Mouse (Mus musculus) cerebellum, adult 9-11 months (tissue): ENCODE measurements around the gene Oas1f.
"Not testable (repeated sequence)": the region's sequence is repeated elsewhere in the genome, so short reads cannot be mapped to it uniquely, and the experiment has no call there.

Source experiments
- DNase-seq: peaks from one replicate; pipeline ENCODE4 v3.0.0; 2022

Oas1f gene

GRCm38 (mm10) chr5:120847067-120847466 is at the start of gene Oas1f:
Gene Oas1f (plus strand): TSS chr5:120847367.
- DNase-seq = no peak

- DNase-seq = not testable (repeated sequence)
These were observed 49.0 kb upstream of the Oas1f start for GRCm38 (mm10) chr5:120798147-120798546.

GRCm38 (mm10) chr5:120798943-120799342 is 48.2 kb upstream of the Oas1f start:
- DNase-seq = not testable (repeated sequence)

- no peak for DNase-seq
These were observed 43.6 kb upstream of the Oas1f start for GRCm38 (mm10) chr5:120803596-120803995.

GRCm38 (mm10) chr5:120806458-120806857 is 40.7 kb upstream of the Oas1f start:
- DNase-seq = peak; percentile 37

- DNase-seq = no peak
These were observed 38.0 kb upstream of the Oas1f start for GRCm38 (mm10) chr5:120809171-120809570.

- peak; percentile 82 for DNase-seq
These were observed 35.0 kb upstream of the Oas1f start, which contains the start of gene Oas1c for GRCm38 (mm10) chr5:120811951-120812819. Gene Oas1c (minus strand): TSS chr5:120812514.

GRCm38 (mm10) chr5:120813023-120813422 is 34.1 kb upstream of the Oas1f start:
- DNase-seq = no peak

- no peak for DNase-seq
These were observed 31.2 kb upstream of the Oas1f start for GRCm38 (mm10) chr5:120815949-120816348.

- no peak for DNase-seq
These were observed 28.2 kb upstream of the Oas1f start for GRCm38 (mm10) chr5:120818999-120819398.

GRCm38 (mm10) chr5:120831031-120831430 is 16.1 kb upstream of the Oas1f start:
- no peak for DNase-seq

- DNase-seq = no peak
These were observed 13.6 kb upstream of the Oas1f start for GRCm38 (mm10) chr5:120833335-120834280.

- DNase-seq = peak; percentile 35
These were observed 10.2 kb upstream of the Oas1f start for GRCm38 (mm10) chr5:120836731-120837585.

- DNase-seq = no peak
These were observed 2.5 kb upstream of the Oas1f start for GRCm38 (mm10) chr5:120844713-120845112.

GRCm38 (mm10) chr5:120849601-120850136 is 2.5 kb downstream of the Oas1f start:
- DNase-seq = peak; percentile 11

GRCm38 (mm10) chr5:120859241-120859640 is 12.1 kb downstream of the Oas1f start:
- DNase-seq = no peak

- no peak for DNase-seq
These were observed 14.0 kb downstream of the Oas1f start, which contains the start of gene Oas1h for GRCm38 (mm10) chr5:120861121-120861520. Gene Oas1h (plus strand): TSS chr5:120861421.

GRCm38 (mm10) chr5:120865336-120865860 is 18.2 kb downstream of the Oas1f start:
- no peak for DNase-seq

- DNase-seq = no peak
These were observed 22.4 kb downstream of the Oas1f start for GRCm38 (mm10) chr5:120869436-120870015.

GRCm38 (mm10) chr5:120870081-120870480 is 22.9 kb downstream of the Oas1f start:
- no peak for DNase-seq

- no peak for DNase-seq
These were observed 23.6 kb downstream of the Oas1f start for GRCm38 (mm10) chr5:120870782-120871181.
